Mouse (Mus musculus) intestine, postnatal 0 days (tissue): ENCODE results near the gene Snap47. TPM values are rescaled to one million over a fixed set of nuclear protein-coding genes. Genes with fewer than 3 reads are reported as not detected.

Source experiments
- ATAC-seq: fragments of 200-750 bp; cut with Nextera tagmentation; 2 replicates; pipeline ENCODE4 v1.8.0; 2017; ENCODE audit warnings: mild to moderate bottlenecking, moderate TSS enrichment, moderate library complexity
- H3K27ac ChIP-seq: fragments of 300-500 bp; sonication (generic); 2 replicates; pipeline ENCODE4 v1.5.1; 2014; ENCODE audit warnings: mild to moderate bottlenecking, low read depth, low read length, moderate library complexity
- H3K27me3 ChIP-seq: fragments of 300-500 bp; sonication (generic); replicated peaks from 2 replicates; pipeline ENCODE4 v1.6.1; 2014; ENCODE audit warnings: low read length, mixed read lengths; ENCODE audit not compliant: control insufficient read depth, insufficient read depth
- H3K36me3 ChIP-seq: fragments of 300-500 bp; sonication (generic); 2 replicates; pipeline ENCODE4 v1.6.1; 2014; ENCODE audit warnings: mild to moderate bottlenecking, moderate library complexity; ENCODE audit not compliant: control insufficient read depth, insufficient read depth
- H3K4me1 ChIP-seq: fragments of 300-500 bp; sonication (generic); replicated peaks from 2 replicates; pipeline ENCODE4 v1.6.1; 2014; ENCODE audit warnings: antibody characterized with exemption, low read length, mixed read lengths; ENCODE audit not compliant: control insufficient read depth, insufficient read depth
- H3K4me2 ChIP-seq: fragments of 300-500 bp; sonication (generic); replicated peaks from 2 replicates; pipeline ENCODE4 v1.6.1; 2014; ENCODE audit warnings: low read depth, mild to moderate bottlenecking, moderate library complexity
- H3K4me3 ChIP-seq: fragments of 300-500 bp; sonication (generic); 2 replicates; pipeline ENCODE4 v1.5.1; 2014; ENCODE audit warnings: low read depth, low read length
- H3K9ac ChIP-seq: fragments of 300-500 bp; sonication (generic); 2 replicates; pipeline ENCODE4 v1.6.1; 2014; ENCODE audit warnings: mild to moderate bottlenecking, low read depth, low read length
- H3K9me3 ChIP-seq: fragments of 300-500 bp; sonication (generic); 2 replicates; pipeline ENCODE4 v1.6.1; 2016; ENCODE audit warnings: mixed run types; ENCODE audit not compliant: control insufficient read depth
- CTCF ChIP-seq: sonication (generic); IDR thresholded peaks from 2 replicates; pipeline ENCODE4 v1.5.1; 2016; ENCODE audit warnings: low read depth, mild to moderate bottlenecking, control low read depth, antibody characterized with exemption, moderate library complexity
- WGBS: fragments of 180-500 bp; shearing (Covaris S2); extraction: QIAGEN DNeasy Blood & Tissue Kit; methylation state at CpG from one replicate; pipeline ENCODE4 v1.1.7; 2014; 5-methylcytosine and 5-hydroxymethylcytosine counted together
- polyA plus RNA-seq: library from polyadenylated mRNA; unstranded; fragments of >200 nt; fragmentation: Nextera tagmentation; extraction: Ambion mirVana; gene quantifications from 2 replicates; pipeline ENCODE4 v1.2.1, GENCODE M21; 2015

Gene Snap47
- polyA plus RNA-seq, 1 experiment from 2014 or later = 37.3 TPM

DNA sequence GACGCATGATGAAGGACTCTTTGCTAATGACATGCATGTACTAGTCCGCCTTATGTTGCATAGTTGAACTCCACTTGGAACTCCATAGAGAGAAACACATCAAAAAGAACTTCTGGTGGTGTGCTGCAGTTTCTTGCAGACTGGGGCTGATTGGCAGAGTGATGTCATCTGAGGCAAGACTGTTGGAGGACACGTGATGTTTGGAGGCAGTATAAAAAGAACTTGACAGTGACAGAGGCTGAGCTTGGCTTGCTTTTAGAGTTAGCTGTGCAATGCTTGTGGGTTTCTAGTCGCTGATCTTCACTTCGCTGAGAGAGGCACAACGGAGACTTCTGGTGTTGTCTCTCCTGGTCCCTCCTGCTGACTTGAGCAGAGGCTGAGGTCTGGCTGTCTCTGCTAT, 26.3 kb upstream of the Snap47 start:
- ATAC-seq = no peak
- no peak overlapping the region for H3K4me3 ChIP-seq
- no peaks in the 10 kb centered on the region for H3K36me3 ChIP-seq
- H3K9ac ChIP-seq = no peak overlapping the region
- H3K27ac ChIP-seq = no peak overlapping the region
- no peaks in the 10 kb centered on the region for H3K27me3 ChIP-seq
- no peak for TF ChIP-seq CTCF
- H3K9me3 ChIP-seq = no peaks in the 10 kb centered on the region
- no peak overlapping the region for H3K4me2 ChIP-seq
- 74% methylated on average over 6 of the region's 6 CpGs for WGBS
- no peaks in the 10 kb centered on the region for H3K4me1 ChIP-seq

DNA sequence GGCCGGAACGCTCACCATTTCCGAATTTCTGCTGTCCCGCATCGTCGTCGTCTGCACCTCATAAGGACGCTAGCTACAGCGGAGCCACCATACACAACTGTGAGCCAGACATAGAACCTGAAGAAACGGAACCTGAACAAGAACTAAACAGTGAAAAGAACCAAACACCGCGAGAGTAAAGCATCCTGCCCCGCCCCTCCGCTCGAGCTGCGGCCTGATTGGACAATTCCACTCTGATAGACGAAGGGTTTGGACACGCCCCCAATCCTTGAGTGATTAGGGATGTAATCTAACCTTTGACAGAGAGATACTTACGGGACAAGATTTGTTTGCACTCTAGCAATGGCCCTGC, 21.3 kb upstream of the Snap47 start, which contains the start of gene Zfp867:
Zfp867 (minus strand) TSS at position 149 of the 352 bp plus-strand sequence.
- Histone ChIP-seq H3K36me3 (no peaks in the 10 kb centered on the region), H3K9ac (peak within 1 kb of the TSS; percentile 88), H3K4me3 (peak within 1 kb of the TSS; percentile 66), H3K4me1 (no peaks in the 10 kb centered on the region), H3K4me2 (peak within 1 kb of the TSS; percentile 96), H3K9me3 (no peaks in the 10 kb centered on the region), H3K27ac (peak within 1 kb of the TSS; percentile 43), H3K27me3 (no peaks in the 10 kb centered on the region)
- WGBS = under 1% methylated on average over 19 of the region's 19 CpGs
- ATAC-seq = peak; percentile 89
- TF ChIP-seq CTCF = no peak

GRCm38 (mm10) chr11:59471413-59472325, 20.7 kb upstream of the Snap47 start:
- H3K36me3 ChIP-seq = no peaks in the 10 kb centered on the region
- H3K9me3 ChIP-seq = no peaks in the 10 kb centered on the region
- WGBS = 2% methylated on average over 37 of the region's 37 CpGs
- no peaks in the 10 kb centered on the region for H3K4me1 ChIP-seq
- no peak for TF ChIP-seq CTCF
- H3K4me2 ChIP-seq = peak overlapping the region; percentile 96
- no peaks in the 10 kb centered on the region for H3K27me3 ChIP-seq
- H3K27ac ChIP-seq = peak overlapping the region; percentile 43
- peak overlapping the region; percentile 88 for H3K9ac ChIP-seq
- peak; percentile 60 for ATAC-seq
- peak overlapping the region; percentile 66 for H3K4me3 ChIP-seq

GRCm38 (mm10) chr11:59460459-59460858, 9.5 kb upstream of the Snap47 start:
- WGBS = 91% methylated on average over 2 of the region's 2 CpGs
- Histone ChIP-seq H3K4me3 (no peak overlapping the region), H3K9ac (no peak overlapping the region), H3K27me3 (no peaks in the 10 kb centered on the region), H3K9me3 (peaks cover 20% of the 10 kb centered on the region), H3K27ac (no peak overlapping the region), H3K36me3 (peaks cover 47% of the 10 kb centered on the region), H3K4me2 (no peak overlapping the region), H3K4me1 (no peaks in the 10 kb centered on the region)
- TF ChIP-seq CTCF = no peak
- ATAC-seq = no peak

- Histone ChIP-seq H3K4me1 (no peaks in the 10 kb centered on the region), H3K27me3 (no peaks in the 10 kb centered on the region), H3K9ac (no peak overlapping the region), H3K4me3 (no peak overlapping the region), H3K4me2 (no peak overlapping the region), H3K36me3 (peaks cover 52% of the 10 kb centered on the region), H3K27ac (no peak overlapping the region), H3K9me3 (peaks cover 16% of the 10 kb centered on the region)
- WGBS = 9% methylated on average over 5 of the region's 5 CpGs
- ATAC-seq = peak; percentile 82
- no peak for TF ChIP-seq CTCF
Observed at GRCm38 (mm10) chr11:59458973-59459372, 8.0 kb upstream of the Snap47 start.

DNA sequence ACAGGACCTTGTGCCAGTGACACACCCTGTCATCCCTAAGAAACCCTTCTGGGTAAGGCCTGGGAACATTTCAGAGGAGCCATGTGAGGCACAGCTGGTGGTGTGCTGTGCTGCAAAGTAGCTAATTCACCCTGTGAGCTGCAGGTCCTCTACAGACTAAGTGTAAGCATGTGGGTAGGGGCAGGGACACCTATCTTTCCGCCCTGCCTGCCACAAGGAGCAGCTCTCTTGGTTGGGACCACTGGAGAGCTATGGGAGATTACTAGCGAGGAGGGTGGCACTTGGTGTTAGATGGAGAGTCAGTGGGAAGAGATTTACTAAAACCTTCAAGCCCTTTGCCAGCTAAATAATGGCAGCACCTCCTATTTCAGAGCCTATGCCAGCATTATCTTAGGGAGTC, 5.9 kb upstream of the Snap47 start:
- no peak overlapping the region for H3K4me2 ChIP-seq
- no peak for TF ChIP-seq CTCF
- 88% methylated on average over 2 of the region's 2 CpGs for WGBS
- H3K9ac ChIP-seq = no peak overlapping the region
- H3K36me3 ChIP-seq = peaks cover 42% of the 10 kb centered on the region
- no peaks in the 10 kb centered on the region for H3K27me3 ChIP-seq
- ATAC-seq = no peak
- H3K27ac ChIP-seq = no peak overlapping the region
- no peaks in the 10 kb centered on the region for H3K4me1 ChIP-seq
- no peak overlapping the region for H3K4me3 ChIP-seq
- H3K9me3 ChIP-seq = no peaks in the 10 kb centered on the region
